Mouse (Mus musculus): ENCODE results near the gene Glis1. TPM values are rescaled to one million over a fixed set of nuclear protein-coding genes. Genes with fewer than 3 reads are reported as not detected.

Gene Glis1
- polyA plus RNA-seq, 1 experiment from 2014 or later = 2.7 TPM

DNA sequence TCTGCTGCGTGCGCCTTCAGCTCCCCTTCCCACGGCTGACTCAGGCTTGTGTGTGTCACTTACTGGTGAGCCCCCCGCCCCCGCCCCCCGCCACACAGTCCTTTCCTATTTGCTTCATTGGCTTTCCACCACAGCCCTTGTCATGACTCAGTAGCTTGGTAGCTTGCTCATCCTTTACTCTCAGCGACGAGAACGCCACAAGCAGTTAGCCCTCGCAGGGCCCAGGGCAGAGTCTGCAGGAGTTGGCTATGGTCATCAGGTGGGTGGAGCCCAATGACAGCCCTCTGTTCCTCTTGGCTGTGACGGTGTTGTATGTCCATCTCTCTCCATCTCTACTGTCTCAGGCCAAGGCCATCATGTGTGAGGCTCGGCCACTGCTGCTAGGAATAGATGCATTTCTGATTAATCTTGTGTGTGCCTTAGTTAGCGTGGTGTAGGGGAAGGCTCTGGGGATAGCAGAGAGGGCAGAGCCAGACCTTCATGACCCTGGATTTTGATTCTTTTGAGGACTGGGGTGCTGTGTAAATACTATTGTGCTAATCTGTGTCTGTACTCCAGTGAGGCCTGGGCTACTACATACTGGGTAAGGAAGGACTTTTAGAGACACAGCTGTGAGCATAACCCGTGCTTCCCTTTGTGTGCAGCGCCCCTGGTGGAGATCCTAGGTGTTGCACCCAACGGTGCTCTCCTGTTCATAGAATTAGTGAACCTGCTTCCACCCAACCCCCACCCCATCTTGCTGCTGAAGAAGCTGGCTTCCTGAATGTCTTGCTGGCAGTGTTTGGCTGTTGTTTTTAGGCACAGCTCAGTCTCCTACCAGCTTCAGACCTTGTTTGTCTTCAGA is 19.0 kb downstream of the Glis1 start:
- WGBS = 63% methylated on average over 16 of the region's 16 CpGs
- ATAC-seq (ENCODE audit: low read depth) = peak; percentile 78
- Histone ChIP-seq H3K9ac (no peak overlapping the region), H3K4me2 (no peak overlapping the region), H3K36me3 (no peaks in the 10 kb centered on the region), H3K27ac (replicated peaks) (no peak overlapping the region; the same call in 1 of the 2 replicates), H3K4me3 (no peak overlapping the region), H3K27me3 (no peaks in the 10 kb centered on the region), H3K9me3 (no peaks in the 10 kb centered on the region), H3K4me1 (replicated peaks) (0 out of 2 replicates have a peak, but pooled peaks cover 7% of the 10 kb centered on the region)

DNA sequence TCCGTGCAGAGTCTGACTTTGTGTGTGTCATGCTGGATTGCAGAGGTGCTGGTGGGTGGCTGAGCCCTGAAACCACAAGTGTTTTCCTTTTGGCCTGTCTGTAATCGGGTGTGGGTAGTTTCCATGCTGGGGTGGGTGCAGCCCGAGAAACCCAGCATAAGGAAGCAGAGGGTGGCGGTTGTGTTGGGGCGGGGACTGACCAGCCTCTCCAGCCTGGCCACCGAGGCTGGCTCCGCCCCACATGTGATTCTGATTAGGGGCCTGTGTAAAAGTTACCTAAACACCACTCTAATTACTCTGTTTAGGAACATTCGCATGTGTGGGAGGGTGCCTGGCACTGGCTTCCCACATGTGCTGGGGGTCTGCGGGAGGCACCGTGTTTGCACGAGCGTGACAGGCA is 23.2 kb downstream of the Glis1 start:
- Histone ChIP-seq H3K4me2 (no peak overlapping the region), H3K36me3 (no peaks in the 10 kb centered on the region), H3K4me1 (replicated peaks) (0 out of 2 replicates have a peak, but pooled peaks cover 7% of the 10 kb centered on the region), H3K9me3 (no peaks in the 10 kb centered on the region), H3K27ac (replicated peaks) (no peak overlapping the region), H3K9ac (no peak overlapping the region), H3K4me3 (no peak overlapping the region), H3K27me3 (no peaks in the 10 kb centered on the region)
- WGBS = 58% methylated on average over 12 of the region's 12 CpGs
- no peak for ATAC-seq (ENCODE audit: low read depth)

DNA sequence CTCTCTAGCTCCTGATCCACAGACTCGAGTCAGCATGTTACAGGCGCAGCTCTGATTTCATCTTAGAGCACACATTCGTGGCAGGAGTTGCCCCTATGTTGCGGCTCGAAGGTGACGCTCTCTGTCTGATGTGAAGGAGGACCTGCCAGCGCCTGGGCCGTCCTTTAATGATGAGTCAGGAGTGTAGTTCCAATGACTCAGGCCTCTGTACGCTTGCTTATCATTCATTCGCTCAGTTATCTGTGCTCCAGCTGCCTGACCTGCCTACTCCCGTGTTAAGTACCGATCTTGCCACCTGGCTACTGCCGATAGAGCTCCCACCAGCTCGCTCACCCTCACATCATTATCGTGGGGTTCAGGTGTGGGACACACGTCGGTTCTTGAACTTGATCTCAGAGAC is 24.5 kb downstream of the Glis1 start:
- 88% methylated on average over 17 of the region's 17 CpGs for WGBS
- H3K4me1 ChIP-seq (replicated peaks) = 0 out of 2 replicates have a peak, but pooled peaks cover 7% of the 10 kb centered on the region
- no peak for ATAC-seq (ENCODE audit: low read depth)
- no peaks in the 10 kb centered on the region for H3K27me3 ChIP-seq
- no peak overlapping the region for H3K4me2 ChIP-seq
- H3K4me3 ChIP-seq = no peak overlapping the region
- no peak overlapping the region for H3K27ac ChIP-seq (replicated peaks)
- H3K9me3 ChIP-seq = no peaks in the 10 kb centered on the region
- no peaks in the 10 kb centered on the region for H3K36me3 ChIP-seq
- no peak overlapping the region for H3K9ac ChIP-seq

DNA sequence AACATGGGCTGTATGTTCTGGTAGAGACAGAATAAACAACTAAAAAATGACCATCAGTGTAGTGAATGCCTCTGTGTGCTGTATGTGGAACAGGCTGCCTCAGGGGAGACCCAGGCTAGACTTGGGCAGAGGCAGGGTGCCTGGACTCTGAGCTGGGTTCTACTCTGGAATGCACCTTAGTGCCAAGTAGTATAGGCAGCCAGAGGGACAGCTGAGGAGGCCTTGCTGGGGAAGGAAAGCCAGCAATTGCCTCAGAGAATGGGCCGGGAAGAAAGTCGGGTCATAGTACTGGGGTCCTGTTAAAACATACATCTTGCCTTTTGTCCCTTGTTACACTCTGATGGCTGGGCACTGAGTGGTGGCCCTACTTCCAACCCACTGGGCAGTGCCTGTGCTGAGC is 25.1 kb downstream of the Glis1 start:
- 81% methylated on average over 2 of the region's 2 CpGs for WGBS
- Histone ChIP-seq H3K4me2 (no peak overlapping the region), H3K36me3 (no peaks in the 10 kb centered on the region), H3K27ac (replicated peaks) (no peak overlapping the region), H3K27me3 (no peaks in the 10 kb centered on the region), H3K9ac (no peak overlapping the region), H3K9me3 (no peaks in the 10 kb centered on the region), H3K4me1 (replicated peaks) (0 out of 2 replicates have a peak, but pooled peaks cover 7% of the 10 kb centered on the region), H3K4me3 (no peak overlapping the region)
- no peak for ATAC-seq (ENCODE audit: low read depth)

DNA sequence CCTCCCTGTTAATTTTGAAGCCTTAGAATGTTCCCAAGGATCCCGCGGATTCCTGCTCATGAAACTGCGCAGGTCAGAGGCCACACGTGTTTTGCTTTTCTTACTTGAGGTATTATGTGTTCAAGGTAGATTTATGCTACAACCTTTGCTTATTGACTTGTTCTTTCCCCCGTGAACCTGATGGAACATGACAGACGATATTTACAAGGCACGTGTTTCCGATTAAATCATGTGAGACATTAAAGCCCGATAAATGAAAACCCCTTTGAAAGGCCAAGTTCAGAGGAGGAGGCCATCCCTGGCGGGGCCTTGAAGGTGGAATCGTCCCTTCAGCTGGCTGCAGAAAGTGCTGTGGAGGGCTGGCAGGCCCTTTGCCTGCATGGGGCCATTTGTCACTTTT is 26.1 kb downstream of the Glis1 start:
- no peaks in the 10 kb centered on the region for H3K9me3 ChIP-seq
- H3K27me3 ChIP-seq = no peaks in the 10 kb centered on the region
- no peak overlapping the region for H3K4me2 ChIP-seq
- no peak overlapping the region for H3K4me3 ChIP-seq
- ATAC-seq (ENCODE audit: low read depth) = no peak
- WGBS = 73% methylated on average over 11 of the region's 11 CpGs
- H3K9ac ChIP-seq = no peak overlapping the region
- H3K36me3 ChIP-seq = no peaks in the 10 kb centered on the region
- H3K27ac ChIP-seq (replicated peaks) = no peak overlapping the region
- H3K4me1 ChIP-seq (replicated peaks) = 0 out of 2 replicates have a peak, but pooled peaks cover 7% of the 10 kb centered on the region

DNA sequence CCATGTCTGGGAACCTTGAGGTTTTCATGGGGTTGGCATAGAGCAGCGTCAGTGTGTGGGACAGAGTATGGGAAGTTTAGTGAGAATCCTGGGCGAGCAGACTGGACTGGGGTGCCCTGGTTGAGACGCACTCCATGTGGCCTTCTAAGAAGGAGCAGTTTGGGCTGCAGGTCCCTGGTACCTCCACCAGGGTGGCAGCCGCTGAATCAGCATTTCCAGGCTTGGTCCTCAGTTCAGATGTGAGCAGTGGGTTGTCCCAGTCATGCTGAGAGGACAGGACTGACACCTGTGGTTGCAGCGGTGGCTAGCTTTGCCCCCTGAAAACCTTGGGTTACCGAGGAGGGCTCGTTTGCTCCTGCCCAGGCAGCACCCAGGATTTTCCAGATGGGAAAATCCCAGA is 33.4 kb downstream of the Glis1 start:
- Histone ChIP-seq H3K4me1 (replicated peaks) (peaks cover 23% of the 10 kb centered on the region), H3K27me3 (0 out of 2 replicates have a peak, but pooled peaks cover 4% of the 10 kb centered on the region), H3K9me3 (no peaks in the 10 kb centered on the region), H3K4me2 (no peak overlapping the region), H3K4me3 (no peak overlapping the region), H3K36me3 (no peaks in the 10 kb centered on the region), H3K9ac (no peak overlapping the region), H3K27ac (replicated peaks) (no peak overlapping the region)
- 81% methylated on average over 7 of the region's 7 CpGs for WGBS
- ATAC-seq (ENCODE audit: low read depth) = no peak

DNA sequence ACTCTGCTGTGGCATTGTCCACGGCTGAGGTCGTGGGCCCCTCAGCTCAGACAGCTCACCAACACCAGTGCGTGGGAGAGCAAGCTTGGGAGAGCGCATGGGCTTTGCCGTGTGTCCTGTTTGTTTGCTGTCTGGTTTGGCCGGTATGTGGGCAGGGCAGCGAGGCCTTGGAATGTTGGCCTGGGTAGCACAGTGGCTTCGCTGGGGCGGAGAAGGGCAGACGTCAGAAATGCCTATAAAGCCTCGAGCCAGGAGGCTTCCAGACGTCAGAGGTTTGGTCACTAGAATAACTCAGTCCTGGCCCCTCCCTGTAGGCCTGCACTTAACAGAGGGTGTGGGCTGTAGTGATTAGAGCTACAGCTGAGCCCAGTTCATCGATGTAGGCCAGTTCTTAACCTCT is 33.9 kb downstream of the Glis1 start:
- no peak overlapping the region for H3K4me2 ChIP-seq
- 59% methylated on average over 13 of the region's 13 CpGs for WGBS
- H3K9me3 ChIP-seq = no peaks in the 10 kb centered on the region
- H3K27ac ChIP-seq (replicated peaks) = no peak overlapping the region
- 0 out of 2 replicates have a peak overlapping the region, but pooled peaks have one; percentile 5 for H3K9ac ChIP-seq
- ATAC-seq (ENCODE audit: low read depth) = no peak
- 0 out of 2 replicates have a peak, but pooled peaks cover 4% of the 10 kb centered on the region for H3K27me3 ChIP-seq
- no peaks in the 10 kb centered on the region for H3K36me3 ChIP-seq
- H3K4me1 ChIP-seq (replicated peaks) = peaks cover 23% of the 10 kb centered on the region
- H3K4me3 ChIP-seq = no peak overlapping the region

DNA sequence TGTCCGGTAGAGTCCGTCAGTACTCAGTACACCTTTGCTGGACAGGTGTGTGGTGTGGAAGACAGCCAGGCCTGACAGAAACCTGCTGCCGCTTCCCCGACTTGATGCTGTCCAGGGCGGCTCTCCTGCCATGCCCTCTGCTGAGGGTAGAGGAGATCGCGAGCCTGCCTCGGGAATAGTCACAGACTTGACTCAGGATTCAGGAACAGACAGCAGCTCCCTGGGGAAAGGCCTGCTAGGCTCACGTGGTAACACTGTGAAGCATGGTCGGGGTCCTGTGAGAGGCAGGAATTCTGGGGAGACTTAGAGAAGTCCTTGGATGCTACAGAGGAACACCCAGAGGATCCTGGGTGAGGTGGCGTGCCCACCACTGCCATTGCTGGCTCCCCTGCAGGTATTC is 34.4 kb downstream of the Glis1 start:
- Histone ChIP-seq H3K36me3 (no peaks in the 10 kb centered on the region), H3K4me3 (no peak overlapping the region), H3K9ac (0 out of 2 replicates have a peak overlapping the region, but pooled peaks have one; percentile 5), H3K9me3 (no peaks in the 10 kb centered on the region), H3K4me1 (replicated peaks) (peaks cover 23% of the 10 kb centered on the region), H3K4me2 (no peak overlapping the region), H3K27ac (replicated peaks) (no peak overlapping the region), H3K27me3 (0 out of 2 replicates have a peak, but pooled peaks cover 4% of the 10 kb centered on the region)
- ATAC-seq (ENCODE audit: low read depth) = no peak
- WGBS = 78% methylated on average over 11 of the region's 11 CpGs

DNA sequence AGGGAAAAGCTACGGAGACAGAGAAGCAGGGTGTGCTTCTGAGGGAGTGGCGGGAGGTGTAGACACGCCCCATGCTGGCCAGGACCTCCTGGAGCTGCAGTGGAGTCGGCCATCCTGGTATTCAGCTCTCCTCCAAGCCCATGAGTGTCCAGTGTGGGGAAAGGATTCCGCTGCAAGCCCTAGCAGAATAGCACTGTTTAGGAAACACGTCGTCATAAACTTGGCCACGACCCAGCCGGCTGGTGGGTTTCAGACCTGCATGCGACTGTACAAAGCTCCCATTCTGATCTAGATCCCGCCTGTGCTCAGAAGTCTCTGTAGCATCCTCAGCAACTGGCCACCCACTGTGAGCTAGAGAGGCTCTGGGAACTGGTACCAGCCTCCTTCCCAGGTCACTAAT is 41.9 kb downstream of the Glis1 start:
- Histone ChIP-seq H3K9me3 (no peaks in the 10 kb centered on the region), H3K9ac (no peak overlapping the region), H3K27me3 (0 out of 2 replicates have a peak, but pooled peaks cover 4% of the 10 kb centered on the region), H3K4me1 (replicated peaks) (no peaks in the 10 kb centered on the region), H3K36me3 (no peaks in the 10 kb centered on the region), H3K4me3 (no peak overlapping the region), H3K27ac (replicated peaks) (no peak overlapping the region), H3K4me2 (no peak overlapping the region)
- 61% methylated on average over 11 of the region's 11 CpGs for WGBS
- no peak for ATAC-seq (ENCODE audit: low read depth)

DNA sequence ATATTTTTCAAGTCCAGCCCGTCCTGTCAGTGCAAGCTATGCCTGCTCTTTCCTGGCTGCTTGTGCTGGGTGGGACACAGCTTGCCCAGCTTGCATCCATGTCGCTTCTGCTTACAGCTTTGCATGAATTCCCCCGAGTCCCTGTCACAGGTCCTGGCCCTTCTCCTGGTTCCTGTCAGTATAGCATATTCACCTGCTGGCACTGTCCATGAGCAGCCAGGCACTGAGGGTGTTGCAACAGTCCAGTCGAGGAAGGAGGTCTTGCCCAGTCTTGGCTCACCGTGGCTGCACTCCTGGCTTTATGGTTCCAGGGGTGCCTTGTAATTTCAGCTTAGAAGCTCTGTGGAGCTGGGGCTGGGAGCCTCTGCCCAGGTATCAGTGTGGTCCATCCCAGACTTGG is 44.6 kb downstream of the Glis1 start:
- Histone ChIP-seq H3K27ac (replicated peaks) (no peak overlapping the region), H3K4me2 (no peak overlapping the region), H3K4me1 (replicated peaks) (no peaks in the 10 kb centered on the region), H3K9ac (no peak overlapping the region), H3K27me3 (no peaks in the 10 kb centered on the region), H3K36me3 (no peaks in the 10 kb centered on the region), H3K9me3 (no peaks in the 10 kb centered on the region), H3K4me3 (no peak overlapping the region)
- WGBS = 68% methylated on average over 5 of the region's 5 CpGs
- ATAC-seq (ENCODE audit: low read depth) = no peak

DNA sequence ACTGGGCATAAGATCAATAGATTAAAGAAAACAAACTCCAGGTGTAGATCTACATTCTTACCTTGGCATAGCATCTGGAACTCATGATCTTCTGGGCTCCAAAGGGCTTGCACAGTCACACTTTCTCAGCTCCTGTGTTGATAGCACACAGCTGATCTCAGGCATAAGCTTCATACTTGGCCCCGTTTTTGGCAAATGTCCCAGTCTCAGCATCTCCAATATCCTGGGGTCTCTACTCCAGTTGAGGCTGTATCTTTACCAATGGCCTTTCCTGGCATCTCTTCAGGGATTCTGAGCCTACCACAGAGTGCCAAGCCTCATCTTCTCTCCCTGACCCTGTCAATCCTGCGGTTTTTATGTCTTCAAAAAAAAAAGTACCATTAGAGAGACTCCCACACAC is 48.1 kb downstream of the Glis1 start:
- Histone ChIP-seq H3K27me3 (no peaks in the 10 kb centered on the region), H3K27ac (replicated peaks) (no peak overlapping the region), H3K9ac (no peak overlapping the region), H3K9me3 (no peaks in the 10 kb centered on the region), H3K4me1 (replicated peaks) (0 out of 2 replicates have a peak, but pooled peaks cover 3% of the 10 kb centered on the region), H3K4me2 (no peak overlapping the region), H3K36me3 (no peaks in the 10 kb centered on the region), H3K4me3 (no peak overlapping the region)
- ATAC-seq (ENCODE audit: low read depth) = no peak
- 83% methylated on average over 2 of the region's 2 CpGs for WGBS

DNA sequence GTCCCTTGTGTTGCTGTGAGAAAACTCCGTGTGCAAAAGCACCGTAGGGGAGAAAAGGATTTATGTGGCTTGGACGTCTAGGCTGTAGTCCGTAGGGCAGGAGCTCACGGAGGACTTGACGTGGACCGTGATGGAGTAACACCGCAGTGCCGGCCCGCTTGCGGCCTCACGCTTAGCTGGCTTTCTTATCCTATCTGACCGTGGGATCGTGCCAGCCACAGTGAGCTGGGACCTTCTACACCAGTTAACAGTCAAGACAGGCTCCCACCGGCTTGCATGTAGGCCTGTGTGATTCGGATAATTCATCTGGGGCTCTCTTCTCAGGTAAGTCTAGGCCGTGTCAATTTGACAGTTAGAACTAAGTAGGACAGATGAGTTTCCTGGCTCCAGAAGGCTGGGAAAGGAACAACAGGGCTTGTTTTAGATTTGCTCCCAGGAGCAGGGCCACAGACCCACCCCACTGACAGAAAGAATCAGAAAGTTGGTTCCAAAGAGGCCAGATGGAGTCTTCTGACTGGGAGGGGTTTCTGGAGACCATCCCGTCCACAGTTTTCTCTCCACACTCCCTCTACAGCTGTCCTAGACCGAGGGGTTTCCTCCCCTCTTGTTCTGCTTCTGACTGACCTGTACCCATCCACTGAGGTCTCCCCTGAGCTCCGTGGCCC is 49.3 kb downstream of the Glis1 start:
- H3K27me3 ChIP-seq = no peaks in the 10 kb centered on the region
- H3K9me3 ChIP-seq = no peaks in the 10 kb centered on the region
- H3K4me3 ChIP-seq = no peak overlapping the region
- H3K4me1 ChIP-seq (replicated peaks) = 0 out of 2 replicates have a peak, but pooled peaks cover 3% of the 10 kb centered on the region
- 91% methylated on average over 20 of the region's 20 CpGs for WGBS
- no peak overlapping the region for H3K27ac ChIP-seq (replicated peaks)
- no peak overlapping the region for H3K9ac ChIP-seq
- H3K36me3 ChIP-seq = no peaks in the 10 kb centered on the region
- ATAC-seq (ENCODE audit: low read depth) = no peak
- no peak overlapping the region for H3K4me2 ChIP-seq
